Mouse (Mus musculus) CH12.LX (cell line): ENCODE measurements around the gene Cdc42bpa. TPM values are rescaled to one million over a fixed set of nuclear protein-coding genes. Genes with fewer than 3 reads are reported as not detected.

ENCODE experiments used
- DNase-seq: peaks from one replicate; pipeline ENCODE4 v3.0.0-alpha.2; 2013; ENCODE audit errors: extremely low read depth
- H3K27ac ChIP-seq: 2 replicates; pipeline ENCODE4 v1.5.1; 2012; ENCODE audit warnings: low read depth, mild to moderate bottlenecking, control low read depth, moderate library complexity; ENCODE audit not compliant: insufficient read depth
- H3K27me3 ChIP-seq: replicated peaks from 2 replicates; pipeline ENCODE3; 2012; ENCODE audit warnings: inconsistent platforms
- H3K36me3 ChIP-seq, 2 experiments: replicated peaks in 1 of 2; 2 replicates each; pipeline versions ENCODE3 to v1.6.1; 2012; ENCODE audit warnings: inconsistent platforms in 1 of 2, low read length in 1 of 2, mild to moderate bottlenecking in 1 of 2, mixed read lengths in 1 of 2, moderate library complexity in 1 of 2; ENCODE audit not compliant: control insufficient read depth in 1 of 2, insufficient read depth in 1 of 2
- H3K4me1 ChIP-seq, 2 experiments: 2 replicates each; pipeline ENCODE4 v1.6.1; 2012; ENCODE audit warnings: inconsistent platforms in 1 of 2, moderate library complexity in 1 of 2; ENCODE audit not compliant: insufficient read depth in 2 of 2, control insufficient read depth in 1 of 2
- H3K4me2 ChIP-seq: 2 replicates; pipeline ENCODE4 v1.6.1; 2012; ENCODE audit warnings: low read depth, mild to moderate bottlenecking, control low read depth; ENCODE audit not compliant: poor library complexity, insufficient read depth, severe bottlenecking
- H3K4me3 ChIP-seq, 3 experiments: fragments of 150-350 bp in 1 of 3; sonication (generic) in 1 of 3; replicated peaks in 1 of 3; 2 replicates each; pipeline versions ENCODE3 to v1.5.1; 2011 to 2012; ENCODE audit warnings: low read depth in 2 of 3, low read length in 2 of 3, mild to moderate bottlenecking in 2 of 3, moderate library complexity in 2 of 3, control low read depth in 1 of 3, improper control_type of control experiment in 1 of 3, inconsistent platforms in 1 of 3, mixed read lengths in 1 of 3; ENCODE audit not compliant: poor library complexity in 1 of 3
- H3K79me2 ChIP-seq: replicated peaks from 2 replicates; pipeline ENCODE4 v1.6.1; 2012; ENCODE audit warnings: mild to moderate bottlenecking, moderate library complexity; ENCODE audit not compliant: control insufficient read depth, poor library complexity, insufficient read depth, severe bottlenecking; ENCODE audit errors: extremely low read depth
- H3K9ac ChIP-seq: 2 replicates; pipeline ENCODE4 v1.6.1; 2012; ENCODE audit warnings: low read depth, mild to moderate bottlenecking, control low read depth, moderate library complexity; ENCODE audit not compliant: insufficient read depth
- H3K9me3 ChIP-seq: replicated peaks from 2 replicates; pipeline ENCODE3; 2012; ENCODE audit warnings: low read length, inconsistent platforms, mixed read lengths
- BHLHE40 ChIP-seq: IDR thresholded peaks from 2 replicates; pipeline ENCODE4 v1.6.1; 2011; ENCODE audit warnings: mild to moderate bottlenecking, low read depth, low read length, improper control_type of control experiment
- CHD1 ChIP-seq: IDR thresholded peaks from 2 replicates; pipeline ENCODE4 v1.6.1; 2012; ENCODE audit warnings: low read depth, low read length, improper control_type of control experiment, inconsistent platforms
- CHD2 ChIP-seq: IDR thresholded peaks from 2 replicates; pipeline ENCODE4 v1.6.1; 2011; ENCODE audit warnings: low read length, improper control_type of control experiment
- E2F4 ChIP-seq: IDR thresholded peaks from 2 replicates; pipeline ENCODE4 v1.6.1; 2011; ENCODE audit warnings: low read depth, low read length, improper control_type of control experiment; ENCODE audit not compliant: insufficient replicate concordance
- ELF1 ChIP-seq: IDR thresholded peaks from 2 replicates; pipeline ENCODE4 v1.6.1; 2014; ENCODE audit warnings: low read depth, mild to moderate bottlenecking, inconsistent platforms, low read length, improper control_type of control experiment
- GABPA ChIP-seq: IDR thresholded peaks from 2 replicates; pipeline ENCODE4 v1.6.1; 2012; ENCODE audit warnings: low read depth, low read length, improper control_type of control experiment, inconsistent platforms; ENCODE audit not compliant: insufficient replicate concordance
- HCFC1 ChIP-seq: IDR thresholded peaks from 2 replicates; pipeline ENCODE4 v1.6.1; 2012; ENCODE audit warnings: low read depth, mild to moderate bottlenecking, inconsistent platforms, low read length, improper control_type of control experiment
- JUND ChIP-seq: conservative IDR thresholded peaks from 2 replicates; pipeline ENCODE4 v1.6.1; 2011; ENCODE audit warnings: low read depth, low read length, improper control_type of control experiment
- KAT2A ChIP-seq: IDR thresholded peaks from 2 replicates; pipeline ENCODE4 v1.6.1; 2012; ENCODE audit warnings: low read length, improper control_type of control experiment, inconsistent platforms; ENCODE audit not compliant: insufficient replicate concordance
- MAFK ChIP-seq: IDR thresholded peaks from 2 replicates; pipeline ENCODE4 v1.6.1; 2011; ENCODE audit warnings: low read length, improper control_type of control experiment; ENCODE audit not compliant: insufficient replicate concordance
- MAZ ChIP-seq: IDR thresholded peaks from 2 replicates; pipeline ENCODE4 v1.6.1; 2012; ENCODE audit warnings: low read depth, mild to moderate bottlenecking, inconsistent platforms, low read length, improper control_type of control experiment, moderate library complexity
- MEF2A ChIP-seq: IDR thresholded peaks from 2 replicates; pipeline ENCODE4 v1.6.1; 2014; ENCODE audit warnings: low read depth, mild to moderate bottlenecking, inconsistent platforms, low read length, improper control_type of control experiment, borderline replicate concordance
- MXI1 ChIP-seq: IDR thresholded peaks from 2 replicates; pipeline ENCODE4 v1.6.1; 2011; ENCODE audit warnings: mild to moderate bottlenecking, low read depth, low read length, improper control_type of control experiment
- MYC ChIP-seq: IDR thresholded peaks from 2 replicates; pipeline ENCODE4 v1.6.1; 2011; ENCODE audit warnings: low read depth, mild to moderate bottlenecking, improper control_type of control experiment, low read length
- NELFE ChIP-seq: IDR thresholded peaks from 2 replicates; pipeline ENCODE4 v1.6.1; 2011; ENCODE audit warnings: low read depth, low read length, improper control_type of control experiment
- NRF1 ChIP-seq: IDR thresholded peaks from 2 replicates; pipeline ENCODE4 v1.6.1; 2014; ENCODE audit warnings: low read depth, mild to moderate bottlenecking, inconsistent platforms, low read length, improper control_type of control experiment, moderate library complexity
- POLR2A ChIP-seq: IDR thresholded peaks from 2 replicates; pipeline ENCODE4 v1.6.1; 2011; ENCODE audit warnings: low read depth, mild to moderate bottlenecking, improper control_type of control experiment, low read length
- POLR2AphosphoS2 ChIP-seq: IDR thresholded peaks from 2 replicates; pipeline ENCODE4 v1.6.1; 2011; ENCODE audit warnings: low read depth, low read length, improper control_type of control experiment
- RAD21 ChIP-seq: IDR thresholded peaks from 2 replicates; pipeline ENCODE4 v1.6.1; 2011; ENCODE audit warnings: low read depth, mild to moderate bottlenecking, low read length, improper control_type of control experiment, moderate library complexity
- SIN3A ChIP-seq: IDR thresholded peaks from 2 replicates; pipeline ENCODE4 v1.6.1; 2012; ENCODE audit warnings: low read length, improper control_type of control experiment, inconsistent platforms
- SMC3 ChIP-seq: IDR thresholded peaks from 2 replicates; pipeline ENCODE4 v1.6.1; 2011; ENCODE audit warnings: low read depth, low read length, improper control_type of control experiment
- UBTF ChIP-seq: IDR thresholded peaks from 2 replicates; pipeline ENCODE4 v1.6.1; 2012; ENCODE audit warnings: low read depth, mild to moderate bottlenecking, inconsistent platforms, low read length, improper control_type of control experiment, moderate library complexity
- ZKSCAN1 ChIP-seq: IDR thresholded peaks from 2 replicates; pipeline ENCODE4 v1.6.1; 2012; ENCODE audit warnings: low read depth, inconsistent platforms, low read length, improper control_type of control experiment, borderline replicate concordance
- ZMIZ1 ChIP-seq: IDR thresholded peaks from 2 replicates; pipeline ENCODE4 v1.6.1; 2012; ENCODE audit warnings: low read depth, mild to moderate bottlenecking, inconsistent platforms, low read length, improper control_type of control experiment
- dilution Hi-C: fragments of 300-500 bp; cut with MboI; formaldehyde crosslinking; loops from 2 replicates; pipeline ENCODE4 v1.14.3; 2020; ENCODE audit warnings: low sequenced_read_pairs; ENCODE audit not compliant: extremely low pct_unique_long_range_greater_than_20kb, extremely low pct_ligation_motif_present
- in situ Hi-C: fragments of 300-500 bp; cut with MboI; formaldehyde crosslinking; loops from 3 replicates; pipeline ENCODE4 v1.14.3; 2019; ENCODE audit warnings: low sequenced_read_pairs, low pct_ligation_motif_present, low pct_unique_long_range_greater_than_20kb, mixed read lengths
- polyA plus RNA-seq: library from polyadenylated mRNA; unstranded; fragments of >175 nt; gene quantifications from 2 replicates; pipeline ENCODE4 v1.2.1, GENCODE M21; 2012; ENCODE audit warnings: low read depth; ENCODE audit not compliant: insufficient read length
- total RNA-seq, 2 experiments: library from RNA; depleted of rRNA; stranded (reverse); fragments of 300-350 nt in 1 of 2; fragments of >200 nt in 1 of 2; gene quantifications; 2 replicates each; pipeline ENCODE4 v1.2.3; 2012 to 2014

Gene Cdc42bpa
- total and polyA plus RNA-seq, 3 experiments: 5.3 to 9.0 (median 5.6) TPM

DNA sequence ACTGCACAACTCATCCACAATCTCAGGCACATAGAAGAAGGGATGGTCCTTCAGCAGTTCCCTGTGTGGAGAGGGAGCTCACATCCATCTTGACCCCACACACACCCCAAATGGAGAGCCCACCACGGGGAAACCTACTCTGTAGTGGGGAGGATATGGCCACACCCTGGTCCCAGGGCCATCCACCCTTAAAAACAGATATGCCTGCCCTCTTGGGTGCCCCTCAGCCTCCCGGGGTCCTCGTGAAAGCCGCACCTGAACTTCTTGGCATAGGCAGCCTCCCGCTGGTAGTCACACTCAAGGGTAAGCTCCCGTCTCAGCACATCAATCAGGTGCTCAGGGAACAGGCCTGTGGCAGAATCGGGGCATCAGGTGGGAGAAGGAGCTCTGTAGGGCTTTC, 208.9 kb downstream of the Cdc42bpa start:
- Histone ChIP-seq H3K9me3 (no peaks in the 10 kb centered on the region), H3K4me3 (no peak overlapping the region), H3K9ac (no peak overlapping the region), H3K27ac (no peak overlapping the region), H3K4me1 (no peaks in the 10 kb centered on the region), H3K79me2 (no peaks in the 10 kb centered on the region), H3K27me3 (no peaks in the 10 kb centered on the region), H3K36me3 (peaks cover 90 to 96% of the 10 kb centered on the region in 2 experiments), H3K4me2 (no peak overlapping the region)
- in situ Hi-C loops (no loop called here), dilution Hi-C loops (no loop called here)
- DNase-seq: no peak
- TF ChIP-seq GABPA (no peak), ZKSCAN1 (no peak), MEF2A (no peak), ELF1 (no peak), SIN3A (no peak), NRF1 (no peak), CHD1 (no peak), MAFK (no peak), NELFE (no peak), KAT2A (no peak), POLR2A (no peak), MAZ (no peak), JUND (no peak), ZMIZ1 (no peak), SMC3 (no peak), POLR2AphosphoS2 (no peak)

- in situ Hi-C loops: no loop called here
- H3K9ac ChIP-seq: no peak overlapping the region
Observed at GRCm38 (mm10) chr1:180170071-180170470, 209.8 kb downstream of the Cdc42bpa start.

More at GRCm38 (mm10) chr1:180170071-180170470, 209.8 kb downstream of the Cdc42bpa start:
- DNase-seq: no peak
- dilution Hi-C loops: no loop called here
- H3K9me3 ChIP-seq: no peaks in the 10 kb centered on the region
- 0 out of 2 replicates have a peak, but pooled peaks cover 5% of the 10 kb centered on the region for H3K79me2 ChIP-seq
- H3K4me1 ChIP-seq: no peaks in the 10 kb centered on the region
- H3K27me3 ChIP-seq: no peaks in the 10 kb centered on the region
- H3K36me3 ChIP-seq: peaks cover 95 to 99% of the 10 kb centered on the region in 2 experiments
- no peak for TF ChIP-seq MEF2A
- TF ChIP-seq BHLHE40: no peak
- no peak for TF ChIP-seq HCFC1
- TF ChIP-seq KAT2A: no peak
- no peak for TF ChIP-seq MYC
- no peak for TF ChIP-seq POLR2AphosphoS2
- no peak for TF ChIP-seq CHD2
- TF ChIP-seq UBTF: no peak
- TF ChIP-seq E2F4: no peak
- TF ChIP-seq ELF1: no peak
- no peak for TF ChIP-seq MXI1
- TF ChIP-seq NRF1: no peak
- TF ChIP-seq RAD21: no peak
- no peak overlapping the region for H3K4me3 ChIP-seq
- H3K27ac ChIP-seq: no peak overlapping the region
- no peak overlapping the region for H3K4me2 ChIP-seq
